Mouse (Mus musculus): ENCODE measurements around the gene Eef1akmt1. TPM values are rescaled to one million over a fixed set of nuclear protein-coding genes. Genes with fewer than 3 reads are reported as not detected.

The Eef1akmt1 gene
- polyA plus RNA-seq, 1 experiment from 2014 or later, result 104 TPM

DNA sequence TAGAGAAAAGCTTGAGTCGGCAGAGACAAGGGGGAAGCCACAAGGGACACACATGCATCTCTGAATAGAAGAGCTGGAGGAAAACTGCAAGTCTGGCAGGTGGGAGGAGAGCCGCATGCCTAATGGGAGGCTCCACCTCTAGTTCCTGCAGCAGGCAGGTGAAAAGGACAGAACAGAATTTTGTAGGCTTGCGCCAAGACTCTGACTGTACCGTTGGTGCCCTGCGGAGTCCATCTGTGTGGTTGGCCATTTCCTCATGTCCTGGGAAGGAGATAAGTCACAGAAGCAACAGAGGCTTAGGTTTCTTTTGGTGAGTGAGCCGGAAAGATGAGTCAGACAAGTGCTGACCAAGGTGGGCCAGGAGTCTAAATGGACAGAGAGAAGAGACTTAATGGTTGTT, 67.7 kb downstream of the Eef1akmt1 start:
- Histone ChIP-seq H3K27me3 (ENCODE audit: control insufficient read depth, insufficient read depth, low read length) (no peaks in the 10 kb centered on the region), H3K9ac (replicated peaks; ENCODE audit: low read length) (no peak overlapping the region), H3K4me3 (ENCODE audit: low read depth, low read length) (no peak overlapping the region), H3K36me3 (replicated peaks; ENCODE audit: control insufficient read depth, insufficient read depth, low read depth, low read length) (no peaks in the 10 kb centered on the region), H3K4me1 (ENCODE audit: control insufficient read depth, insufficient read depth, low read length) (no peaks in the 10 kb centered on the region), H3K27ac (replicated peaks; ENCODE audit: low read depth, low read length) (no peak overlapping the region), H3K9me3 (replicated peaks; ENCODE audit: control insufficient read depth, low read length) (no peaks in the 10 kb centered on the region), H3K4me2 (ENCODE audit: low read depth, low read length) (no peak overlapping the region)
- WGBS, result 81% methylated on average over 6 of the region's 6 CpGs
- DNase-seq (ENCODE audit: low spot score) (no peak), ATAC-seq (replicated peaks; ENCODE audit: insufficient number of reproducible peaks, low FRiP score, low TSS enrichment, low read depth) (no peak)

Other genes with a start within 250 kb of the Eef1akmt1 start
- 12.0 and 13.0 TPM in 2 replicates for gene Cryl1, start 173.1 kb downstream of the Eef1akmt1 start, polyA plus RNA-seq (2014; fragmentation: Nextera tagmentation; extraction: Ambion mirVana)
- 14.3 and 16.9 TPM in 2 replicates for gene Ift88, start 147.6 kb downstream of the Eef1akmt1 start, polyA plus RNA-seq (2014; fragmentation: Nextera tagmentation; extraction: Ambion mirVana)
- gene Il17d, start 46.8 kb downstream of the Eef1akmt1 start, polyA plus RNA-seq (2014; fragmentation: Nextera tagmentation; extraction: Ambion mirVana), result 0.60 and 1.6 TPM in 2 replicates
- gene Xpo4, start 93.8 kb upstream of the Eef1akmt1 start, polyA plus RNA-seq (2014; fragmentation: Nextera tagmentation; extraction: Ambion mirVana), result 37.0 and 38.0 TPM in 2 replicates
- not detected in 2 replicates for gene Gm49361, start 174.5 kb upstream of the Eef1akmt1 start, polyA plus RNA-seq (2014; fragmentation: Nextera tagmentation; extraction: Ambion mirVana)
- 14.0 and 14.5 TPM in 2 replicates for gene Lats2, start 186.8 kb upstream of the Eef1akmt1 start, polyA plus RNA-seq (2014; fragmentation: Nextera tagmentation; extraction: Ambion mirVana)
- gene Sap18, start 226.6 kb upstream of the Eef1akmt1 start, polyA plus RNA-seq (2014; fragmentation: Nextera tagmentation; extraction: Ambion mirVana), result 23.3 and 32.7 TPM in 2 replicates

Data from embryonic facial prominence, embryonic 11.5 days (tissue).